Mouse (Mus musculus) heart, embryonic 12.5 days (tissue): Measurements from ENCODE around the gene Hpn. TPM values are rescaled to one million over a fixed set of nuclear protein-coding genes. Genes with fewer than 3 reads are reported as not detected.
A peak's percentile ranks its signal among the peaks of the same experiment; 100 is the strongest.

Experiments used
- ATAC-seq: fragments of 200-750 bp; cut with Nextera tagmentation; 2 replicates; pipeline ENCODE4 v1.8.0; 2017; ENCODE audit warnings: moderate TSS enrichment, moderate library complexity; ENCODE audit not compliant: insufficient number of reproducible peaks, low FRiP score
- H3K27ac ChIP-seq: fragments of 300-500 bp; sonication (generic); 2 replicates; pipeline ENCODE4 v1.5.1; 2016; ENCODE audit warnings: mild to moderate bottlenecking, moderate library complexity; ENCODE audit not compliant: poor library complexity, severe bottlenecking
- H3K27me3 ChIP-seq: fragments of 300-500 bp; sonication (generic); replicated peaks from 2 replicates; pipeline ENCODE4 v1.6.1; 2016; ENCODE audit warnings: mild to moderate bottlenecking, moderate library complexity
- H3K36me3 ChIP-seq: fragments of 300-500 bp; sonication (generic); 2 replicates; pipeline ENCODE4 v1.6.1; 2016; ENCODE audit warnings: mild to moderate bottlenecking, moderate library complexity
- H3K4me1 ChIP-seq: fragments of 300-500 bp; sonication (generic); replicated peaks from 2 replicates; pipeline ENCODE4 v1.6.1; 2016; ENCODE audit warnings: mild to moderate bottlenecking
- H3K4me2 ChIP-seq: fragments of 300-500 bp; sonication (generic); 2 replicates; pipeline ENCODE4 v1.6.1; 2016; ENCODE audit warnings: mild to moderate bottlenecking, moderate library complexity
- H3K4me3 ChIP-seq: fragments of 300-500 bp; sonication (generic); 2 replicates; pipeline ENCODE4 v1.5.1; 2016; ENCODE audit warnings: mild to moderate bottlenecking
- H3K9ac ChIP-seq: fragments of 300-500 bp; sonication (generic); 2 replicates; pipeline ENCODE4 v1.6.1; 2016; ENCODE audit warnings: mild to moderate bottlenecking, moderate library complexity
- H3K9me3 ChIP-seq: fragments of 300-500 bp; sonication (generic); replicated peaks from 2 replicates; pipeline ENCODE4 v1.6.1; 2016; ENCODE audit warnings: mild to moderate bottlenecking, moderate library complexity
- WGBS: fragments of 180-500 bp; shearing (Covaris S2); methylation state at CpG from one replicate; pipeline ENCODE4 v1.1.7; 2016; 5-methylcytosine and 5-hydroxymethylcytosine counted together
- polyA plus RNA-seq: library from polyadenylated mRNA; unstranded; fragments of >200 nt; fragmentation: Nextera tagmentation; extraction: Ambion mirVana; gene quantifications from 2 replicates; pipeline ENCODE4 v1.2.1, GENCODE M21; 2016

Hpn gene
- polyA plus RNA-seq, 1 experiment from 2014 or later, result 2.0 TPM

- H3K9me3 ChIP-seq, result no peaks in the 10 kb centered on the region
- no peak overlapping the region for H3K4me3 ChIP-seq
- H3K4me2 ChIP-seq, result no peak overlapping the region
- H3K4me1 ChIP-seq, result peaks cover 29% of the 10 kb centered on the region
- H3K9ac ChIP-seq, result no peak overlapping the region
- H3K36me3 ChIP-seq, result no peaks in the 10 kb centered on the region
- H3K27ac ChIP-seq, result no peak overlapping the region
- 35% methylated on average over 7 of the region's 7 CpGs for WGBS
- no peaks in the 10 kb centered on the region for H3K27me3 ChIP-seq
- ATAC-seq, result no peak
These were observed 6.0 kb downstream of the Hpn start for GRCm38 (mm10) chr7:31109091-31109490.

- WGBS, result 85% methylated on average over 11 of the region's 11 CpGs
These were observed 7.3 kb downstream of the Hpn start for GRCm38 (mm10) chr7:31107781-31108180.

GRCm38 (mm10) chr7:31106166-31106565 is 8.9 kb downstream of the Hpn start:
- no peak overlapping the region for H3K27ac ChIP-seq
- H3K9ac ChIP-seq, result no peak overlapping the region
- no peaks in the 10 kb centered on the region for H3K36me3 ChIP-seq
- H3K4me1 ChIP-seq, result peaks cover 17% of the 10 kb centered on the region
- WGBS, result 56% methylated on average over 3 of the region's 3 CpGs
- no peaks in the 10 kb centered on the region for H3K9me3 ChIP-seq
- H3K4me2 ChIP-seq, result no peak overlapping the region
- H3K27me3 ChIP-seq, result peaks cover 18% of the 10 kb centered on the region; the same call in 1 of the 2 replicates
- ATAC-seq, result no peak
- H3K4me3 ChIP-seq, result no peak overlapping the region

More at GRCm38 (mm10) chr7:31107781-31108180, 7.3 kb downstream of the Hpn start:
- Histone ChIP-seq H3K4me1 (peaks cover 29% of the 10 kb centered on the region), H3K27me3 (peaks cover 8% of the 10 kb centered on the region; the same call in 1 of the 2 replicates), H3K4me2 (no peak overlapping the region), H3K9me3 (no peaks in the 10 kb centered on the region), H3K9ac (no peak overlapping the region), H3K4me3 (no peak overlapping the region), H3K36me3 (no peaks in the 10 kb centered on the region), H3K27ac (no peak overlapping the region)
- ATAC-seq, result no peak

- Histone ChIP-seq H3K27ac (no peak overlapping the region), H3K36me3 (no peaks in the 10 kb centered on the region), H3K4me1 (peaks cover 16% of the 10 kb centered on the region), H3K4me2 (peak overlapping the region; percentile 5; the same call in 1 of the 2 replicates), H3K27me3 (peaks cover 18% of the 10 kb centered on the region; the same call in 1 of the 2 replicates), H3K9me3 (no peaks in the 10 kb centered on the region), H3K4me3 (no peak overlapping the region), H3K9ac (no peak overlapping the region)
- peak; percentile 15; the same call in 1 of the 2 replicates for ATAC-seq
- WGBS, result 44% methylated on average over 15 of the region's 15 CpGs
These were observed 9.9 kb downstream of the Hpn start for GRCm38 (mm10) chr7:31105061-31105768.

- ATAC-seq, result no peak
- no peak overlapping the region for H3K4me3 ChIP-seq
- no peak overlapping the region for H3K4me2 ChIP-seq
- H3K9me3 ChIP-seq, result no peaks in the 10 kb centered on the region
- H3K36me3 ChIP-seq, result no peaks in the 10 kb centered on the region
- WGBS, result 69% methylated on average over 14 of the region's 14 CpGs
- no peak overlapping the region for H3K9ac ChIP-seq
- H3K4me1 ChIP-seq, result peaks cover 12% of the 10 kb centered on the region
- H3K27ac ChIP-seq, result no peak overlapping the region
- peaks cover 18% of the 10 kb centered on the region; the same call in 1 of the 2 replicates for H3K27me3 ChIP-seq
These were observed 14.3 kb downstream of the Hpn start for GRCm38 (mm10) chr7:31100786-31101185.

- Histone ChIP-seq H3K27ac (no peak overlapping the region), H3K36me3 (no peaks in the 10 kb centered on the region), H3K4me3 (no peak overlapping the region), H3K4me2 (no peak overlapping the region), H3K27me3 (peaks cover 18% of the 10 kb centered on the region; the same call in 1 of the 2 replicates), H3K9me3 (no peaks in the 10 kb centered on the region), H3K4me1 (peaks cover 6% of the 10 kb centered on the region), H3K9ac (no peak overlapping the region)
- ATAC-seq, result no peak
- WGBS, result 78% methylated on average over 6 of the region's 6 CpGs
These were observed 15.5 kb downstream of the Hpn start for GRCm38 (mm10) chr7:31099612-31099982.

GRCm38 (mm10) chr7:31098697-31099611 is 16.1 kb downstream of the Hpn start:
- Histone ChIP-seq H3K27me3 (peaks cover 18% of the 10 kb centered on the region; the same call in 1 of the 2 replicates), H3K27ac (no peak overlapping the region), H3K4me1 (peaks cover 6% of the 10 kb centered on the region), H3K9ac (no peak overlapping the region), H3K4me2 (no peak overlapping the region), H3K9me3 (no peaks in the 10 kb centered on the region), H3K36me3 (no peaks in the 10 kb centered on the region), H3K4me3 (no peak overlapping the region)
- no peak for ATAC-seq
- WGBS, result 76% methylated on average over 22 of the region's 22 CpGs

GRCm38 (mm10) chr7:31097583-31098248 is 17.4 kb downstream of the Hpn start:
- Histone ChIP-seq H3K36me3 (no peaks in the 10 kb centered on the region), H3K4me1 (peaks cover 6% of the 10 kb centered on the region; the same call in 1 of the 2 replicates), H3K27ac (no peak overlapping the region), H3K9me3 (no peaks in the 10 kb centered on the region), H3K27me3 (peaks cover 10% of the 10 kb centered on the region; the same call in 1 of the 2 replicates), H3K4me3 (peak overlapping the region; percentile 27), H3K4me2 (peak overlapping the region; percentile 63), H3K9ac (0 out of 2 replicates have a peak overlapping the region, but pooled peaks have one; percentile 46)
- peak; percentile 88 for ATAC-seq
- WGBS, result 41% methylated on average over 20 of the region's 20 CpGs

- Histone ChIP-seq H3K9ac (no peak overlapping the region), H3K4me1 (peaks cover 6% of the 10 kb centered on the region; the same call in 1 of the 2 replicates), H3K27ac (no peak overlapping the region), H3K4me3 (no peak overlapping the region), H3K27me3 (0 out of 2 replicates have a peak, but pooled peaks cover 3% of the 10 kb centered on the region), H3K4me2 (no peak overlapping the region), H3K9me3 (no peaks in the 10 kb centered on the region), H3K36me3 (no peaks in the 10 kb centered on the region)
- ATAC-seq, result no peak
- 69% methylated on average over 9 of the region's 9 CpGs for WGBS
These were observed 18.1 kb downstream of the Hpn start for GRCm38 (mm10) chr7:31096892-31097564.

GRCm38 (mm10) chr7:31094774-31095501 is 20.2 kb downstream of the Hpn start:
- ATAC-seq, result no peak
- no peaks in the 10 kb centered on the region for H3K36me3 ChIP-seq
- H3K27ac ChIP-seq, result no peak overlapping the region
- no peak overlapping the region for H3K4me3 ChIP-seq
- H3K9me3 ChIP-seq, result no peaks in the 10 kb centered on the region
- H3K9ac ChIP-seq, result no peak overlapping the region
- WGBS, result 21% methylated on average over 12 of the region's 12 CpGs
- H3K4me1 ChIP-seq, result peaks cover 6% of the 10 kb centered on the region; the same call in 1 of the 2 replicates
- no peaks in the 10 kb centered on the region for H3K27me3 ChIP-seq
- H3K4me2 ChIP-seq, result no peak overlapping the region
